Mouse (Mus musculus) T-helper 17 cell (primary cell): ENCODE data around the gene Slc25a29.
"Not testable (repeated sequence)": the region's sequence is repeated elsewhere in the genome, so short reads cannot be mapped to it uniquely, and the experiment has no call there.

Experiments used
- in situ Hi-C, 2 experiments: fragments of 300-600 bp; cut with MboI, MseI; formaldehyde crosslinking; loops; 1 replicate in 1 of 2; 2 replicates in 1 of 2; pipeline ENCODE4 v1.15.1; 2025; ENCODE audit warnings: high pct_unique_total_duplicates in 2 of 2

Gene Slc25a29

DNA sequence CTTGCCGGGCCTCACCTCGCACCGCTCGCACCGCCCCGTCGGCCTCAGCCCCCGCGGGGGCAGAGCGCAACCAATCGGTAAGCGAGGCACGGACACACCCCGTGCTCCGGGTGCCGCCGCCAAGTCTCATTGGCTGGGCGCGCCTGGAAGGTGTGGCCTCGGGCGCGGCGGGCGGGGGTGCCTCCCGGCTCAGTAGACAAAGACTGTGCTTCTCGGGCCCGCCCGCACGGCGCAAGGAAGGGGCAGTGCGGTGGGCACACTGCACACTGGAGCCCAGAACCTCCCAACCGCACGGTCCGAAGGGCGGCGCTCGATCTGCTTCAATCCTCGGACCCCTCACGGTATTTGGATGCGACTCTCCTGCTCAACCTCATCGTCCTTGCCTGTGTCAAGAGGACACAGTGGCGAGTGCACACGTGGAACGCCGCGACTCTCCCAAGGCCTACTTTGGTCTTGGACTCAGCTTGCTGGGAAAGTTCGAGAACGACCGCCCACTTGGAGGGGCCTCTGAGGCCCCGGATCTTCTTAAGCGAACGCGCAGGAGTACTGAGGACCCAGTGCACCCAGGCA lies at the start of gene Slc25a29, which contains the start of gene Slc25a47:
Gene Slc25a29, minus strand, starts transcription at position 44 of the 570 bp plus-strand sequence.
Gene Slc25a47, plus strand, starts transcription at position 207 of the 570 bp plus-strand sequence.
- in situ Hi-C loops, result no loop called here

DNA sequence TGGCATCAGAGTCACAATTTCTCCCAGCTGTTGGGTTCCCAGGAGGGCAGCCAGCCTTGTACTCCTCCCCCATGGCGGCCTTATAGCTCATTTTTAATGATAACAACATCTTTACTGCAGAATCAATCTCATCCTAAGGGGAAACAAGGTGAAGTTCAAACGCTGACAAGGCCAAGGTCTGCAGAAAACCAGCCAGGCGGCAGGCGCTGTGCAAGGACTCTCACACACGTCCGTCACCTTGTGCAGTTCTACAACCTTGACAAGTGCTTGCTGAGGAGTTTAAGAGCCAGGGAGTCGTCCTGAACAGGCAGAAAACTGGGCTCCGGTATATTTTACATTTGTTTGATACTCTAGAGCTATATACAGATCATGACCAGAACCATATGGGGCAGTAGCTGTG lies 47.1 kb upstream of the Slc25a29 start:
- in situ Hi-C loops, result loop anchor here in 1 of 2 experiments (10.0 kb wide), 1 partner anchor 1732 kb away; no protein-coding TSS in a partner anchor

DNA sequence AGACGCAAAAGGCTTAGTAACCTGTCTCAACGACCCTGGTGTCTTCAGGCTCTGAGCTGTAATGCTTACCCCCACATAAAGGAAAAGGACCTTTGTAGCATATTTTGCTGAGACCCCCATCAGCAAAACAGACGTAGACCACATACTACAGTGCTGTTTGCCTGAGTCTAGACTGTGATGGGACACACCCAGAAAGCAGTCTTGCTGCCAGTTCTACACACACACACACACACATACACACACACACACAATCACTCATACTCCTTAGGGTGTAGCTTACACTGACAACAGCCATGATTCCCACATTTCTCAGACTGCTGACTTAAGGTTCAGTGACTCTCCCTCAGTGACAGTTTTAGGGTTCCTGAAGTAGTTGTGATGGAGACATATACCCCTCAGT lies 45.5 kb upstream of the Slc25a29 start:
- in situ Hi-C loops, result loop anchor here in 1 of 2 experiments (10.0 kb wide), 1 partner anchor 1734 kb away; no protein-coding TSS in a partner anchor

DNA sequence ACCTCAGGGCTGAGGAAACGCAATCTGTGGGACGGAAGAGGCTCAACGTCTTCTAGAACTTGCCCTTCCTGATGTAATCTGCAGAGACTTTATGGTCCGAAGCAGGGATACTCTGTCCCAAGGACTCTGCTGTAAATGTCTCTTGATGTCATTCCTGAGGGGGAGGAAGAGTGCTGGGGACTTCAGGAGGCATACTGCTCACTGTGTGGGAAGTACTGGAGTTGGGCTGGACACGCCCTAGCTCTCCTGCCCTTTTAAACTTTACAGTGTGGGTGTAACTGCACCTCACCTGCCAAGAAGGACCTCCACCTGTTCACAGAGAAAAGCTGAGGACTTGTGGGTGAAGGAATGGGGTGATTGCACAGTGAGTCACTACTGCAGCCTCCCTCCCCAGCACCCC lies 44.9 kb upstream of the Slc25a29 start:
- in situ Hi-C loops, result loop anchor here in 1 of 2 experiments (10.0 kb wide), 1 partner anchor 1734 kb away; no protein-coding TSS in a partner anchor

DNA sequence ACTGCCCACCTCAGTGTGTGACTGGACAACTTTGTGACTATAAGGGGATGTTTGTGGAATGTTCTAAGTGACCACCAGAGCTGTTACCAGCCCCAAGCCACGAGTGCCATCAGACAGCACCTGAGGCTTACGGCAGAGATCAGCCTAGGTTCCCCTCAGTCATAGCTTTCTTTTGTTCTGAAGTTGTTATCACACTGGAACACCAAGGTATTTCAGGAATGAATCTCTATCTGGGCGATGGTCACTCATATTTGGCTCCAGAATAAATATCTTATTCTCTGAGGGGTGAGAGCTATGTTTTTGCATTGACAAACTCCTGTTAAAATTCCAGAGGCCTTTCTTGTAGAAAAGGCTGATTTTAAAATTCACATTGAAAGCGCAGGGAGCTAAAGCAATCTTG lies 43.5 kb upstream of the Slc25a29 start:
- in situ Hi-C loops, result no loop called here

DNA sequence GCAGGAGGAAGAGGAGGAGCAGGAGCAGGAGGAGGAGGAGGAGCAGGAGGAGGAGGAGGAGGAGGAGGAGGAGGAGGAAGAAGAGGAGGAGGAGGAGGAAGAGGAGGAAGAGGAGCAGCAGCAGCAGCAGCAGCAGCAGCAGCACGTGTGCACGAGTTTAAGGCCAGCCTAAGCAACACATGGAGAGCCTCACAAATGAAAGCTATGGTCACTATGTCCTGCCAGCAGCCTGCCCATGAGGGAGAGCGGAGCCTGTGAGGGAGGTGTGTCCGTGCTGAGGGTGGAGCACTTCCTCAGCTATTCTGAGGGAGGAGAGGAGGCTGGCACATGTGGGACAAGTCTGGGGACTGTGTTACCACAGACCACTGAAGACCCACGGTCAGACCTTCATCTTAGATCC lies 37.4 kb upstream of the Slc25a29 start:
- in situ Hi-C loops, result no loop called here

DNA sequence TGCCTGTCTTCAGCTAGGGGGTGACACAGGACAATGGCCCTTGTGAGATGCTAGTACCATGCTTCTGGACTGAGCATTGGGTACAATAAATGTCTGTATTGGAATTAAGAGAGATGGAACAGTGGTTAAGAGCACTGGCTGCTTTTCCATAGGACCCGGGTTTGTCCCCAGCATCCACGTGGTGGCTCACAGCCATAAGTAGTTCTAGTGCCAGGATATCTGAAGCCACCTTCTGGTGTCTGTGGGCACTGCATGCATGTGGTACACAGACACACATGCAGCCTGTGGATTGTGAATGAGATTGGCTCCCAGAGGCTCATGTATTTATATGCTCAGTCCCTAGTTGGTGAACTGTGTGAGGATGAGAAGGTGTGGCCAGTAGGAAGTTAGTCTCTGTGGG lies 33.9 kb upstream of the Slc25a29 start:
- in situ Hi-C loops, result no loop called here

DNA sequence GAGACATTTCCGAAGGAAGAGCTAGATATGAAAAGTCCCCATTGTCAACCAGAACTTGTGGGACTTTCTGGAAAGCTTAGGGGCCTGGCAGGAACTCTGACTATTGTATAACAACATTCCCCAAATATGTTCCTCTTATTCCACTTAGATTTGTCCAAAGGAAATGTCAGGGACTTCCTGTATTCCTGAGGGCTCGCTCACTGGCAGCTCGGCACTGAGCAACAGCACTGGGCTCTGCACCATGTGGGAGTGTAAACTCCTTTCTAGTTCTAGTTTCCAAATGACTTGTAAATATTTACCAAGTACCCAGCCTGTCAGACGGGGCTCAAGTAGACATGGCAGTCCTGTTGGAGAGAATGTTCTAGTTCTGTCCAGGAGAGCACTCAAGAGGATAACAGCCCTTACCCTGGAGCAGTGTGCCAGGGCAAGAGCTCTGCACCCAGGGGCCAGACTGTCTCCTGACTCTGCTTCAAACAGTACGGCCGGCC lies 29.4 kb upstream of the Slc25a29 start:
- in situ Hi-C loops, result no loop called here

DNA sequence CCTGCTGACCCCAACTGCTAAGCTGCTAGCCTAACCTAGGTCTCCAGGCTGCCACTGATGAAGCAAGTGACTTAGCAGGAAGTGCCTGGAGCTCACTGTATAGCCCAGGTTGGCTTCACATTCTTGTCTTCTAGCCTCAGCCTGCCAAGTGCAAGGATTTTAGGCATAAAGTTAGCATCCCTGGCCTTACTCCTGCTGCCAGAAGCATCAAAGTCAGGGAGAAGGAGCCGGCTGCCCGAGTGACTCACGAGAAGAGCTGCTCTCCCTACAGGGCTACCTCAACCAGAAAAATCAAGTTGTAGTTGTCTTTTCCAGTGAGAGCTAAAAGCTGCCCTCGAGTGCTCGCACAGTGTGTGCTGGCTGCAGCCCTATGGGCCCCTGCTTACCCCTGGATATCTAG lies 22.8 kb upstream of the Slc25a29 start:
- in situ Hi-C loops, result no loop called here

DNA sequence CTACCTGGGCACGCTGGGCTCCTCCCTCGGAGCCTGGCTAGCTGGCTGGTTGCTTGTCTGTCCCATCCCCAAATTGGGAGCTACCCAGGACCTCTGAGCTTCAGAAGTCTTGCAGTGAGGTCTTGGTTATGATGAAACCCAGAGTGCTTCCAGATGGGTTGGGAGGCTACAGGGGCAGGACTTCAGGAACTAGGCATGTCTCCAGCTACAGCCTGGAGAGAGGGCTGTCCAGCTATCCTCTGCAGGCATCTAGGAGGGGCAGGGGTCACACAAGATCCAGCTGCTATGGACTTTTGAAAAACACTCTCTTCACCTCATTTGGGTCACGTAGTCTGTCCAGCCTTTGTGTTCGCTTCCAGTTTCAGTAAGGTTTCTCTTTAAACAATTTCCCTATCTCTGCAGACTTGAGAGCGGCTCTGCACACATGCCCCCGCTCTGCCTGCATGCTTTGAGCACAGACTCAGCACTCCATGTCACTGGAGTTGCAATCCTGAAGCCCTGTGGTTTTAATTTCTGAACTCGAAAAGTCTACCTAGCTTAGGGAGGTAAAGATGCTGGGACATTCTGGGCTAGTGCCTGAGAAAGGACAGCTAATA lies 22.0 kb upstream of the Slc25a29 start:
- in situ Hi-C loops, result no loop called here

DNA sequence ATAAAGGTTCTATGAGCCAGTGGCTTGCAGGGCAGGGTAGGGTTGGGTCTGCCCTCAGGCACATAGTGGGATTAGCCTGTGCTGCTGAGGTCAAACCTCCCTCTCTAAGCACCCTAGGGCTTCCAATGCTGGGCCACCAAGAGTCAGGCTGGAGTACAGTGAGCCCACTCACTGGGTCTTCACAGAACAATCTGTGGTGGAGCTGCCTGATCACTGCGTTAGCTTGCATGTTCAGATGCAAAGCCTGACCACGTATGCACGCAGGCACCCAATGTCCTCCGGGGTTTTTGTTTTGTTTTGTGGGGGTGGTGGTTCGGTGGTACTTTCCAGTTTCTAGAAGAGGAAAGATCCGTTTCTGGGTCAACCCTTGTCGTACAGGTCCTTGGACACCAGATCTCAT lies 21.4 kb upstream of the Slc25a29 start:
- in situ Hi-C loops, result no loop called here

DNA sequence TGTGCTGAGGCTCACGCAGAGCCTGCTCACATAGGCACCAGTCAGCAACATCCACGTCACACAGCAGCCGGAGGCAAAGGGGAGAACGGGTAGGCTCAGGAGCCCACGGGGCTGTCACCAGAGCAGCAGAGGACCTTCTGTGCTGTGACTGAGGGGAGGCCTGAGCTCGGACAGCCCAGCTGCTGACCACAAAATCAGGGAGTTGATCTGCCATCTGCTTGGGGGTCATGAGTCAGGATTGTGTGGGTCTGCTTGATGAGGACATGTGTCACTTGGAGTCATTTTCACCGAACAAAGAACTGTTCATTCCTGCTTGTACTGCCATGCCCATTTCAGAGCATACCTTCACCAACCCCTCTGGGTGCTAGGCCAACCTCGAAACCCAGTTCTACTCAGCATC lies 20.5 kb upstream of the Slc25a29 start:
- in situ Hi-C loops, result no loop called here

DNA sequence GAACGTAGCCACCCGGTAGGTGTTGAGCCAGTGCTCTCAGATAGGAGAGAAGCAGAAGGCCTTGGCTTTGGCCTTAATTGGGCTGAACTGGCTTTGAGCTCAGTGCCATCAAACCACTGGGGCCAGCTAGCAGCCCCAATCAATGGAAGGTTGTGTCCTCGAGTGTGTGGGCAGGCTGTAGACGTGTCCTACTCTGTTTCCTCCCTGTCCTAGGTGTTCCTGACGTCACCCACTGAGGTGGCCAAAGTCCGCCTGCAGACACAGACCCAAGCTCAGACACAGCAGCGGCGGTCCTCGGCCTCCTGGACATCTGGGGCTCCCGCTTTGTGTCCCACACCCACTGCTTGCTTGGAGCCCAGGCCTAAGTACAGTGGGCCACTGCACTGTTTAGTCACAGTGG lies 19.4 kb upstream of the Slc25a29 start:
- in situ Hi-C loops, result no loop called here

DNA sequence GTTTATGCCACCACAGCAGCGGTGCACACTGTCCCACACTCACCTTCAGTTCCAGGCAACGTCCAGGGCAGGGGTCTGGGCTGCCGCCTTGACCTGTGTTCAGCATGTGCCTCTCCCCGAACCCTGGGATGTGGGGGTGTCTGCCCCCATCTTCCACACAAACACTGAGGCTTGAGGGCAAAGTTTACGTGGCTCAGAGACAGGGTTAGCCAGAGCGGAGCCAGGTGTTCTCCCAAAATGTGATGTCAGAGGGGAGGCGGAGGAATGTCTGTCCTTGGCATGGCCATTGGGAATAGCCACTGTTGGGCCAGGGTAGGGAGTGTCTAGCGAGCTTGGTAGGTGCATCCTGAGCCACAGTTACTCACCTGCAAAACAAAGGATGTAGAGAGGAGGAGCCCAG lies 17.1 kb upstream of the Slc25a29 start:
- in situ Hi-C loops, result no loop called here

DNA sequence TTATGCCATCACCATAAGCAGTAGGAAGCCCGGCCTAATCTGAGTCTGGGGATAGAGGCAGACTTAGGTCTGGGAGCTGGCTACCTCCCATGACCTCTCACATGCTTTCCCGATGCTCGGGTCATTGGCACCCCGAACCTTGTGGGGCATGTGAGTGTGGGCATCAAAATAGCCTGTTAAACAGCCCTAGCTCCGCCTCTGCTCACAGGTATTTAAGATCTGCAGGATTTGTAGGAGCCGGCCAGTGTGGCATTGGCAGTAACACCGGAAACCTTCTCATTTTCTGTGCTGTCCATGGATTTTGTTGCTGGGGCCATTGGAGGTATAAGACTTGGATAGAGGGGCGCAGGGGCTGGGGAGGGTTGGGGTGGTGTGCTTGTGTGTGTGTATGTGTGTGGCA lies 15.2 kb upstream of the Slc25a29 start:
- in situ Hi-C loops, result no loop called here

DNA sequence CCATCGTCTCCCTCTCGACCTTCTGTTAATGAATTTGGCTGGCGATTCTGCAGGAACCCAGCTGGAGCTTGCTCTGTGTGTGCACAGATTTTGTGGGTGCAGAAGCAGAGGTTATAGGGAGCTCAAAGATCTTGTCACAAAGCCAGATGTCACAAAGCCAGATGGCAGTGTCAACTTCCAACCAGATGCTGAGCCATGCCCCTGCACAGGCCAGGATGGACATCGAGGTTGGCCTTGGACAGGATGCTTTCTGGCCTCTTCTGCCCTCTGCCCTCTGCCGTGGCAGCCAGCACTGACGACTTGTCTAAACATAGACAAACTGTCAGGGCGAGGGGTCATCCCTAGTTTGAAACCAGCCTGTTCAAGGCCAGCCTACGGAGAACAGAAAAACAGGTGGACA lies 14.4 kb upstream of the Slc25a29 start:
- in situ Hi-C loops, result no loop called here

DNA sequence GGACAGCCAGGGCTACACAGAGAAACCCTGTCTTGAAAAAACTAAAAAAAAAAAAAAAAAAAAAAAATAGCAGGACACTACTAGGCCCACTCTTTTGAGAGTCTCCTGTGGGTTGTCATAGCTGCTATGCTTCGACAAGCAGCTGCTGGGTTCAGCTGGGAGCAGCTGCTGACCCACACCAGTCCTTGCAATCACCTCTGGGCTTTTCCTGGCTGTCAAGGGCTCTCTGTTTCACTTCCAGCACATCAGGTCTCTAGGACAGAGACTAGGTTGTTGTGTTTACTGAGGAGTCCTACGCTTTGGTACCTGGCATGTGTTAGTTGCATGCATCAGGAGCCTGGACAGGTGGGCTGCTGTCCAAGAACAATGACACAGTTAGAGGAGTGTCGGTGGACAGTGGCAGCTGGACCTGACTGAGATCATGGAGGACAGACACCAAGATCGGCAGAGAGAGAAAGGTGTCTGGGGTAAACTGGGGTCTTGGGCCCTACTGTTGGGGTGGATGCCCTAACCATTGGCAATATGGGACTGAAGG lies 13.9 kb upstream of the Slc25a29 start:
- in situ Hi-C loops, result no loop called here

DNA sequence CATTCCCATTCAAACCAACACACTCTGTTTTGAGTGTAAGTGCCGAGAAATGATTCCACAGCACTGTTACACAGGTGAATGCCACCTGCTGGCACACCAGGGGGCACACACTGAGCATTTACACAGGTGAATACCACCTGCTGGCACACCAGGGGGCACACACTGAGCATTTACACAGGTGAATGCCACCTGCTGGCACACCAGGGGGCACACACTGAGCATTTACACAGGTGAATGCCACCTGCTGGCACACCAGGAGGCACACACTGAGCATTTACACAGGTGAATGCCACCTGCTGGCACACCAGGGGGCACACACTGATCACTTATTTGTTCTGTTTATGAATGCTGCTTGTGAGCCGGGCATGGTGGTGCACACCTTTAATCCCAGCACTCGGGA lies 12.3 kb upstream of the Slc25a29 start:
- in situ Hi-C loops, result not testable (repeated sequence)

DNA sequence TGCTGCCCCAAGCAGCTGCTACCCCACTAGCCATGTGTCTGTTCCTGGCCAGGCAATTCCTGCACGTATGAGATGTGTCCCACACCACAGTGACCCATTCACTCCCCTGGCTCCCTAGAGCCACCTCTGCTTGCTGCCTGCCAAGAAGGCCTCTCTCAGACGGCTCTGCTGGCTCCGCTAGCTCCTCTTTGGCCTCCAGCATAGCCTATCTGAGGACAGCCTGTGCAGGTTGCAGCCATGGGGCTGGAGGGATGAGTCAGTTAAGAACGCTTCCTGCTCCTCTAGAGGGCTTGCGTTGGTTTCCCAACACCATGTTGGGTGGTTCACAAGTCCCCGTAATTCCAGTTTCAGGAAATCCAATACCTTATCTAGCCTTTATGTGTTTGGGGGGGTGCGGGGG lies 7.0 kb upstream of the Slc25a29 start:
- in situ Hi-C loops, result no loop called here

DNA sequence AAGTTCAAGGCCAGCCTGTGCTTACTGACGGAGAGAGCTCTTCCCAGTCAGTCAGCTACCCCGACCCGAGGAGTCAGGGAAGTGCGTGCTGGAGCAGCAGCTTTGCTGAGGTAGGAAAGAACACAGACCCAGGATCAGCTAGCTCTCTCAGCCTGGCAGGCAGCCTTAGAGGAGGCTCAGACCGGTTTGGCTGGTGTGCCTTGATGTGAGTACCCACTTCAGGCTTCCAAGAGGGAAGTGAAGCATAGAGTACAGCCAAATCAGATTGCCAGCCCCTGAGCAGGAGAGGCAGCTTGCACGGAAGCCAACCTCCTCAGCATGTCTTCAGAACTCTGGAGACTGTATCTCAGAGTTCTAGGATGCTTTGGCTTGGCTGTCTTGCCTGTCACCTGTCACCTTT lies 5.5 kb upstream of the Slc25a29 start:
- in situ Hi-C loops, result no loop called here

DNA sequence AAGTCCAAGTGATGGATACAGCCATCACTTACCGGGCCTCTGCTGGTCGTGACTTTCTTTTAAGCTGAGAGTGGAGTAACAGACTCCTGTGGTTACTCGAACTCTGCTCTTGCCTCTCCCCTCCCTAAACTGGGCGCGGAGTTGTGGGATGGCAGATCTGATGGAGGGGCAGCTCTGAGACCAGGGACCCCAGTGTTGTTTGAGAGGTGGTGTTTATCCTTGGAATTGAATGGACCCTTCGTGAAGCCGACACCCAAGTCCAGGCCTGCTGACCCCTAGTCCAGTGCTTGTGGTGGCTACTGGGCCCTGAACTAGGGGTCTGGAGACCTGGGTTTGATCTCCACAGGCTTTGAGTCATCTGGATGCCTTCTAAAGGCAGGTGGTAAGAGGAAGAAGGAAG lies 1.0 kb upstream of the Slc25a29 start:
- in situ Hi-C loops, result no loop called here

DNA sequence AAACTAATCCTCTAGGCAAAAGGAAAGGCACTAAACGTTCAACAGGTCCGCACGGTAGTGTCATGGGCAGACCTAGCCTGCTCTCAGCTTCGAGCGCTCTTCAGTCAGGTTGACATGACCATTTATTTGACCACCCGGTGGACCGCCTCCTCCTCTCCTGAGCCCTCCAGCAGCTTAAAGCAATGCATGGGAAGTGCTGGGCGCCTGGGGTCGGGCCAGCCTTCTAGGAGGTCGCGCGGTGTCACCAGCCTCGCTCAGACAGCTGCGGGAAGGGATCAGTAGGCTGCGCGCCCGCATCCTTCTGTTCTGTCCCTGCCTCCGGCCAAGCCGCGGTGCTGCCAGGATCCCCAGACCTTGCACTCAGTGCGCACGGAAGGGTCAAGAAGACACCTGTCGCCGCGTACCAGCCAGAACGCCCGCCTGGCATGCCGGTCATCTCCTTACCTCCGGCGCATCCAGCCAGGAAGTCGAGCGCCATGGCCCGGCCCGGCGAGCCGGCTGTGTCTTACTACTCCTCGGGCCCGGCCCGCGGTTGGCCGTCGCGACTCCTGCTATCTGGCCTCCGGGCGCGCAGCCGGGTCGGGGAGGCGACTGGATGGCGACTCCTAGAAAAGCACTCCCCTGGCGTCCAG lies 359 bp downstream of the Slc25a29 start:
- in situ Hi-C loops, result no loop called here

DNA sequence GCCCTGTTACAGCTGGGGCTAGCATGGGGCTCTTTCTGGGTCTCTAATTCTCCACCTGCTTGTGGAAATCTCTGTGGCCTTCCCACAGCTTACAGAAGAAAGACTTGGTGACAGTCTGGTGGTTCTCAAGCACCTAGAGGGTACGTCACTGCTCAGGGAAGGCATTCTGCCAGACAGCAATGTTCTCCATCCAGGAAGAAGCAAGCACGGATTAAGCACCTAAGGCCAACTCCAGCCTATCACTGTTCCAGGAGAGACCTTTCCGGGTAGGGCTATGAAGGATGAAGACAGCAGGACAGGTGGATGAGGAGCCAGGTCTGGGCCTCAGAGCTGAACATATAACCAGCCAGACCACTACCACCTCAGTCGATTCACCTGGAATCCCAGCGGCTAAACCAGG lies 897 bp downstream of the Slc25a29 start:
- in situ Hi-C loops, result no loop called here
